Mouse (Mus musculus) R1 (cell line): Measurements from ENCODE around the gene Olfr446.

Source experiments
- DNase-seq: peaks from one replicate; pipeline ENCODE4 v3.0.0-alpha.2; 2018; ENCODE audit warnings: low read depth, low spot score

The Olfr446 gene

GRCm38 (mm10) chr6:42921077-42921476, at the start of gene Olfr446:
Gene Olfr446, plus strand, starts transcription at chr6:42921377.
- DNase-seq, result no peak

GRCm38 (mm10) chr6:42876323-42876722, 44.9 kb upstream of the Olfr446 start:
- DNase-seq, result no peak

GRCm38 (mm10) chr6:42890141-42890540, 31.0 kb upstream of the Olfr446 start, which contains the start of gene Olfr448:
Gene Olfr448, plus strand, starts transcription at chr6:42890441.
- DNase-seq, result no peak

GRCm38 (mm10) chr6:42900345-42900744, 20.8 kb upstream of the Olfr446 start:
- no peak for DNase-seq

- no peak for DNase-seq
These were observed 12.6 kb upstream of the Olfr446 start, which contains the start of gene Olfr447 for GRCm38 (mm10) chr6:42908578-42908977. Gene Olfr447, plus strand, starts transcription at chr6:42908878.

GRCm38 (mm10) chr6:42948767-42949166, 27.6 kb downstream of the Olfr446 start, which contains the start of gene Olfr444:
Gene Olfr444, plus strand, starts transcription at chr6:42949067.
- DNase-seq, result no peak

- DNase-seq, result no peak
These were observed 59.2 kb downstream of the Olfr446 start for GRCm38 (mm10) chr6:42980377-42980776.
